Mouse (Mus musculus) limb, embryonic 12.5 days (tissue): ENCODE results near the gene Snta1. TPM values are rescaled to one million over a fixed set of nuclear protein-coding genes. Genes with fewer than 3 reads are reported as not detected.

Source experiments
- ATAC-seq: fragments of 200-750 bp; cut with Nextera tagmentation; 2 replicates; pipeline ENCODE4 v1.8.0; 2017; ENCODE audit warnings: low read depth, moderate TSS enrichment; ENCODE audit not compliant: insufficient number of reproducible peaks, insufficient read depth, low FRiP score, low TSS enrichment
- H3K27ac ChIP-seq: fragments of 300-500 bp; sonication (generic); 2 replicates; pipeline ENCODE4 v1.5.1; 2016; ENCODE audit warnings: mild to moderate bottlenecking, moderate library complexity
- H3K27me3 ChIP-seq: fragments of 300-500 bp; sonication (generic); 2 replicates; pipeline ENCODE4 v1.6.1; 2016; ENCODE audit warnings: mild to moderate bottlenecking, moderate library complexity
- H3K36me3 ChIP-seq: fragments of 300-500 bp; sonication (generic); 2 replicates; pipeline ENCODE4 v1.6.1; 2016; ENCODE audit warnings: mild to moderate bottlenecking, moderate library complexity
- H3K4me1 ChIP-seq: fragments of 300-500 bp; sonication (generic); replicated peaks from 2 replicates; pipeline ENCODE4 v1.6.1; 2016
- H3K4me2 ChIP-seq: fragments of 300-500 bp; sonication (generic); 2 replicates; pipeline ENCODE4 v1.6.1; 2016; ENCODE audit warnings: mild to moderate bottlenecking, moderate library complexity
- H3K4me3 ChIP-seq: fragments of 300-500 bp; sonication (generic); replicated peaks from 2 replicates; pipeline ENCODE4 v1.5.1; 2016; ENCODE audit warnings: mild to moderate bottlenecking
- H3K9ac ChIP-seq: fragments of 300-500 bp; sonication (generic); replicated peaks from 2 replicates; pipeline ENCODE4 v1.6.1; 2016; ENCODE audit warnings: mild to moderate bottlenecking, moderate library complexity
- H3K9me3 ChIP-seq: fragments of 300-500 bp; sonication (generic); 2 replicates; pipeline ENCODE4 v1.6.1; 2016; ENCODE audit warnings: mild to moderate bottlenecking, moderate library complexity
- WGBS: fragments of 180-500 bp; shearing (Covaris S2); methylation state at CpG from one replicate; pipeline ENCODE4 v1.1.7; 2016; 5-methylcytosine and 5-hydroxymethylcytosine counted together
- polyA plus RNA-seq: library from polyadenylated mRNA; unstranded; fragments of >200 nt; fragmentation: Nextera tagmentation; extraction: Ambion mirVana; gene quantifications from 2 replicates; pipeline ENCODE4 v1.2.1, GENCODE M21; 2016

Snta1 gene
- polyA plus RNA-seq, 1 experiment from 2014 or later, result 7.5 TPM

DNA sequence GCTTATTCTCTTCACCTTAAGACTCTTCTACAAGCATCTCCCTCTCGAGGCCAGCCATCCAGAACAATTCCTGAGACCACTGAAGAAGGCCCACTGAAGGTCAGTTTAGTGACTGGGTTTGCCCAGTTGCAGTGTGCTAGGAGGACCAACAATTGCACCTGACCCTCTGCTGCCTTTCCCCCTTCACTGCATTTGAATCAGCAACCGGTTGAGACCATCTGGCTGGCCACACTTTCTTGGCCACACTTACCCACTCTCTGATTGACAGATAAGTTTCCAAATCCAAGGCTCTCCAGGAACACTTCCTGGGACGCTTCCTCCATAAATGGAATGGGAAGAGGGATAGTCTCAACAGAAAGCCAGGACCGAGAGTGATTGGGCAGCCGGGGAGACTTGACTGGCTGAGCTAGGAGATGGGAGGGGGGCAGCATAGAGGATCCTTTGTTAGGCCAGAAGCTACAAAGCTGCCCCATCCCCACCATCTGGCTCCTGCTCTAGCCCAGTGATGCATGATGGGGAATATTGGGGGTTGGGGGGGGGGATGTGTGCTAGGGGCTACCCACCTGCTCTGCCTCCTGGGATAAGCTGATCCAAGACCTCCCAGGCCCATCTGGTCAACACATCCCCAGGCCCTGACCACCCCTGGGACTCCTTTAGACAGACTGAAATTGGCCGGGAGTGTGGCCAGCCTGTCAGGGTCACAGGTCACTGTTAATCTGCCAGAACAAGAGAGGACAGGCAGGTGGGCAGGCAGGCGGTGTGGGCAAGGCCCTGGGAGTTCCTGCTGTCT lies 13.2 kb upstream of the Snta1 start:
- WGBS, result 38% methylated on average over 7 of the region's 7 CpGs
- ATAC-seq, result no peak; the same call in 1 of the 2 replicates
- no peak overlapping the region for H3K27ac ChIP-seq

GRCm38 (mm10) chr2:154419631-154420515 lies 12.0 kb upstream of the Snta1 start:
- H3K4me2 ChIP-seq, result no peak overlapping the region
- no peak for ATAC-seq
- H3K36me3 ChIP-seq, result no peaks in the 10 kb centered on the region
- H3K27ac ChIP-seq, result no peak overlapping the region
- no peaks in the 10 kb centered on the region for H3K9me3 ChIP-seq
- no peak overlapping the region for H3K9ac ChIP-seq
- no peak overlapping the region for H3K4me3 ChIP-seq
- peaks cover 10% of the 10 kb centered on the region for H3K4me1 ChIP-seq
- no peaks in the 10 kb centered on the region for H3K27me3 ChIP-seq
- WGBS, result 85% methylated on average over 9 of the region's 9 CpGs

More for the DNA sequence above, 13.2 kb upstream of the Snta1 start:
- Histone ChIP-seq H3K4me3 (no peak overlapping the region), H3K9ac (no peak overlapping the region), H3K4me1 (peaks cover 13% of the 10 kb centered on the region), H3K36me3 (no peaks in the 10 kb centered on the region), H3K4me2 (no peak overlapping the region), H3K27me3 (no peaks in the 10 kb centered on the region), H3K9me3 (peaks cover 4% of the 10 kb centered on the region; the same call in 1 of the 2 replicates)

DNA sequence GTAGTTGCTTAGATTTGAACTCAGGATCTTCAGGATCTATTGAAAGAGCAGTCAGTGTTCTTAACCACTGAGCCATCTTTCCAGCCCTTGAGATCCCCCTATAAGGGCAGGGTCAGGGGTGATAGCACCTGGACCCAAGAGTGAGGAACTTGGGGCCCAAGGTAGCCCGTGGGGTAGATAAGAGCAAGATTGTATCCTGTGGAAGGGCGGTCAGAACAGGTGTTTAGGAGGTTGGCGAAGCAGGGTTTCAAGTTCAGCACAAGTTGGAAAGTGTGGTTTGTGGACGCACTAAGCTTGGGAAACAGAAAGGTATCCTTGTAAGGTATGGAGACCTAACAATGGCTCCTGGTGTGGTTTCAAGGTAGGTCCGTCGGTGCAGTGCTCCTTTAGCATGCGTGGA lies 10.1 kb upstream of the Snta1 start:
- H3K4me1 ChIP-seq, result peaks cover 10% of the 10 kb centered on the region
- 90% methylated on average over 7 of the region's 7 CpGs for WGBS
- H3K9me3 ChIP-seq, result no peaks in the 10 kb centered on the region

DNA sequence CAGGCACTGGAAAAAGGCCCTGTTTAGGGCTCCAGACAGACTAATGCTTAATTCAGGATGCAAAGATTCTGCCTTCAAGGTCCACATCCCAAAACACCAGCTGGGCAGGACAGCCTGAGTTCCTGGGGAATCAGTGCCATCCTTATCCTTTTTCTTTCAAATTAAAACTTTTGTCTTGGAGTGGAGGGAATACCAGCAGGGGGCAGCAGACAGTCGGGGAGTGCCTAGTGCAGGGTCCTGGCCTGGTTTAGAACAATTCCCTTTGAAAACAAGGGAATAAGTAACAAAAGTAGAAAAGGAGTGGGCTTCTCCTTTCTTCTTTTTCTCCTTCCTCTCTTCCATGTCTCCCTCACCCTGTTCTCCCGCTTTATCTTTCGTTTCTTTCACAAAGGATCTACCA lies 9.2 kb upstream of the Snta1 start:
- Histone ChIP-seq H3K4me1 (peaks cover 10% of the 10 kb centered on the region), H3K36me3 (no peaks in the 10 kb centered on the region), H3K27me3 (no peaks in the 10 kb centered on the region), H3K4me2 (no peak overlapping the region), H3K9me3 (no peaks in the 10 kb centered on the region), H3K4me3 (no peak overlapping the region), H3K27ac (no peak overlapping the region), H3K9ac (no peak overlapping the region)
- ATAC-seq, result peak; percentile 29; the same call in 1 of the 2 replicates
- WGBS, result 14% methylated on average over 3 of the region's 3 CpGs

More for the DNA sequence above, 10.1 kb upstream of the Snta1 start:
- Histone ChIP-seq H3K4me3 (no peak overlapping the region), H3K9ac (no peak overlapping the region), H3K4me2 (no peak overlapping the region), H3K27ac (no peak overlapping the region), H3K27me3 (no peaks in the 10 kb centered on the region), H3K36me3 (no peaks in the 10 kb centered on the region)
- no peak for ATAC-seq

- ATAC-seq, result no peak
- 67% methylated on average over 7 of the region's 7 CpGs for WGBS
- no peak overlapping the region for H3K27ac ChIP-seq
- no peak overlapping the region for H3K9ac ChIP-seq
- no peaks in the 10 kb centered on the region for H3K36me3 ChIP-seq
- no peak overlapping the region for H3K4me2 ChIP-seq
- H3K9me3 ChIP-seq, result no peaks in the 10 kb centered on the region
- H3K27me3 ChIP-seq, result peaks cover 25% of the 10 kb centered on the region
- no peak overlapping the region for H3K4me3 ChIP-seq
- H3K4me1 ChIP-seq, result 0 out of 2 replicates have a peak, but pooled peaks cover 2% of the 10 kb centered on the region
Measured at GRCm38 (mm10) chr2:154412018-154412666, 4.2 kb upstream of the Snta1 start.

DNA sequence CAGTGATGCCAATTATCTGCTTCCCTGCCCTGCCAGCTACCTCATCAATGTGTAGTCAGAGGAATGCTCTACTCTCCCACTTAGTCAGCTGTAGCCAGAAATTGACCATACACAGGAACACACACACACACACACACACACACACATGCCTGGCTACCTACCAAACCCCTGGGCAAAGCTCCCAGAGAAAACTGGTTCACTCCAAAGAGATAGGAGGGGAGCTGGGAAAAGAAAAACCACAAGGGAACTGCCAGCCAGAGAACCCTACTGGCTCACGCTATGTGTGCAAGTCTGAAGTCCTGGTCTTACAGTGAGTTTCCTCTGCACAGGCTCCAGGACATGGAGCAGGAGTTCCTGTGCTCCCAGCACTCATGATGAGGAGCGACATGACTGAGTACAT lies 2.5 kb upstream of the Snta1 start:
- no peak overlapping the region for H3K9ac ChIP-seq
- H3K4me1 ChIP-seq, result peaks cover 12% of the 10 kb centered on the region
- no peak for ATAC-seq
- H3K9me3 ChIP-seq, result no peaks in the 10 kb centered on the region
- no peaks in the 10 kb centered on the region for H3K36me3 ChIP-seq
- no peak overlapping the region for H3K4me3 ChIP-seq
- no peak overlapping the region for H3K4me2 ChIP-seq
- H3K27me3 ChIP-seq, result peaks cover 31% of the 10 kb centered on the region
- 64% methylated on average over 2 of the region's 2 CpGs for WGBS
- no peak overlapping the region for H3K27ac ChIP-seq

GRCm38 (mm10) chr2:154407063-154407642 lies 746 bp downstream of the Snta1 start:
- Histone ChIP-seq H3K9me3 (no peaks in the 10 kb centered on the region), H3K9ac (peak overlapping the region; percentile 76), H3K4me3 (peak overlapping the region; percentile 74), H3K27me3 (peaks cover 31% of the 10 kb centered on the region), H3K36me3 (no peaks in the 10 kb centered on the region), H3K27ac (0 out of 2 replicates have a peak overlapping the region, but pooled peaks have one; percentile 36), H3K4me2 (peak overlapping the region; percentile 88), H3K4me1 (peaks cover 26% of the 10 kb centered on the region)
- ATAC-seq, result no peak
- WGBS, result 34% methylated on average over 11 of the region's 11 CpGs

- WGBS, result 39% methylated on average over 5 of the region's 5 CpGs
- ATAC-seq, result no peak
- peaks cover 30% of the 10 kb centered on the region for H3K27me3 ChIP-seq
- no peak overlapping the region for H3K9ac ChIP-seq
- H3K4me3 ChIP-seq, result no peak overlapping the region
- H3K4me1 ChIP-seq, result peaks cover 26% of the 10 kb centered on the region
- peak overlapping the region; percentile 2 for H3K4me2 ChIP-seq
- H3K36me3 ChIP-seq, result no peaks in the 10 kb centered on the region
- peak overlapping the region; percentile 25; the same call in 1 of the 2 replicates for H3K27ac ChIP-seq
- no peaks in the 10 kb centered on the region for H3K9me3 ChIP-seq
Measured at GRCm38 (mm10) chr2:154405447-154405994, 2.4 kb downstream of the Snta1 start.

DNA sequence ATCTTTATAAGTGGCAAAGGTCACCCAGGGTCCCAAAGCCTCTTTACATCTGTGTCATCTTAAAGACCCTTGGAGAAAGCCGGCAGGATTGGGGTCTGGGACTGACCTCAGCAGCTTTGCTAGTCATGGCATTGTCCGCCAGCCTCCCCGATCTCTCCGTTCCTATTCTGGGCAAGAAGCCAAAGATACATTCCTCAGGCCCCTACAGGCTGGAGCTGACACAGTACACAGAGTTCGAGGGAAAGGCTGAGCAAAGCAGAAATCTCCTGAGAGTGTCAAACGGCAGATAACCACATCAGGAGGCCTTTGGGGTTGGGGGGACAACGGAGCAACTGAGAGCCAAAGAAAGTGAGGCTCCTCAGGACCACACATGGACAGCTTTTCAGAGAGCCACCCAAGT lies 5.1 kb downstream of the Snta1 start:
- peaks cover 26% of the 10 kb centered on the region for H3K4me1 ChIP-seq
- H3K27ac ChIP-seq, result 0 out of 2 replicates have a peak overlapping the region, but pooled peaks have one; percentile 20
- no peak overlapping the region for H3K9ac ChIP-seq
- H3K4me3 ChIP-seq, result no peak overlapping the region
- H3K27me3 ChIP-seq, result peaks cover 13% of the 10 kb centered on the region
- H3K4me2 ChIP-seq, result no peak overlapping the region
- H3K9me3 ChIP-seq, result no peaks in the 10 kb centered on the region
- 30% methylated on average over 7 of the region's 7 CpGs for WGBS
- no peaks in the 10 kb centered on the region for H3K36me3 ChIP-seq
- no peak for ATAC-seq

DNA sequence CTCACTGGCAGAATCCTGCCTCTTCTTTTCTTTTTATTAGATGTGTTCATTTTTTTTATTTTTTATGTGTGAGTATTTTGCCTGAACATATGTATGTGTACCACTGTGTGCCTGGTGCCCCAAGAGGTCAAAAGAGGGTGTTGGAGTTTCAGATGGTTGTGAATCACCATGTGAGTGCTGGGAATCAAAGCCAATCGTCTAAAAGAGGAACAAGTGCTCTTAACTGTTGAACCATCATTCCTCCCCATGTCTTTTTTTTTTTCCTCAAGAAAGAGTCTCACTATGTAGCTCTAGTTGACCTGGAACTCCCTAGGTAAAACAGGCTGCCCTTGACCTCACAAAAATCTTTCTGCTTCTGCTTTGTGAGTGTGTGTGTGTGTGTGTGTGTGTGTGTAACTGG lies 5.9 kb downstream of the Snta1 start:
- Histone ChIP-seq H3K4me3 (no peak overlapping the region), H3K9me3 (no peaks in the 10 kb centered on the region), H3K4me2 (no peak overlapping the region), H3K36me3 (no peaks in the 10 kb centered on the region), H3K27ac (no peak overlapping the region), H3K27me3 (peaks cover 5% of the 10 kb centered on the region), H3K4me1 (peaks cover 23% of the 10 kb centered on the region), H3K9ac (no peak overlapping the region)
- no peak for ATAC-seq
- 50% methylated on average over 1 of the region's 1 CpGs for WGBS
